Mouse (Mus musculus) heart, adult 2 months (tissue): Measurements from ENCODE around the gene Msi2. TPM values are rescaled to one million over a fixed set of nuclear protein-coding genes. Genes with fewer than 3 reads are reported as not detected.

Experiments used
- DNase-seq, 2 experiments: peaks; one replicate each; pipeline ENCODE4 v3.0.0; 2021
- H3K27ac ChIP-seq: fragments of 200-600 bp; 2 replicates; pipeline ENCODE4 v1.8.1; 2022
- H3K27me3 ChIP-seq: fragments of 200-500 bp; 2 replicates; pipeline ENCODE4 v1.6.1; 2012; ENCODE audit warnings: mild to moderate bottlenecking, low read length, inconsistent platforms, mixed read lengths; ENCODE audit not compliant: control insufficient read depth, insufficient read depth
- H3K36me3 ChIP-seq: fragments of 200-500 bp; 2 replicates; pipeline ENCODE4 v1.6.1; 2012; ENCODE audit warnings: low read length, inconsistent platforms; ENCODE audit not compliant: control insufficient read depth, insufficient read depth
- H3K4me1 ChIP-seq: fragments of 200-500 bp; 2 replicates; pipeline ENCODE4 v1.6.1; 2011; ENCODE audit warnings: low read length; ENCODE audit not compliant: control insufficient read depth, insufficient read depth
- H3K4me3 ChIP-seq: fragments of 200-600 bp; 2 replicates; pipeline ENCODE4 v1.8.1; 2022
- H3K79me2 ChIP-seq: fragments of 200-500 bp; replicated peaks from 2 replicates; pipeline ENCODE4 v1.6.1; 2012; ENCODE audit warnings: mild to moderate bottlenecking, inconsistent platforms, low read length, moderate library complexity, mixed read lengths; ENCODE audit not compliant: control insufficient read depth, insufficient read depth
- H3K9ac ChIP-seq: fragments of 200-500 bp; 2 replicates; pipeline ENCODE4 v1.6.1; 2012; ENCODE audit warnings: low read depth, mild to moderate bottlenecking, control low read depth, inconsistent platforms, low read length, mixed read lengths
- CTCF ChIP-seq: fragments of 200-600 bp; IDR thresholded peaks from 2 replicates; pipeline ENCODE4 v1.8.1; 2022; ENCODE audit warnings: antibody characterized with exemption, mild to moderate bottlenecking, moderate library complexity
- EP300 ChIP-seq: fragments of 200-500 bp; IDR thresholded peaks from 2 replicates; pipeline ENCODE4 v1.6.1; 2011; ENCODE audit warnings: low read depth, low read length, control low read depth; ENCODE audit not compliant: insufficient read depth
- POLR2A ChIP-seq: fragments of 200-500 bp; IDR thresholded peaks from 2 replicates; pipeline ENCODE4 v1.6.1; 2011; ENCODE audit warnings: mild to moderate bottlenecking, low read depth, low read length, control low read depth; ENCODE audit not compliant: insufficient read depth
- WGBS: fragments of 180-500 bp; shearing (Covaris S2); methylation state at CpG from one replicate; pipeline ENCODE4 v1.1.7; 2018; 5-methylcytosine and 5-hydroxymethylcytosine counted together
- intact Hi-C: fragments of 180-260 bp; cut with DNase I; formaldehyde crosslinking; loops from one replicate; pipeline ENCODE4 v1.15.1; 2025
- polyA plus RNA-seq: library from polyadenylated mRNA; depleted of rRNA; stranded (reverse); fragments of >200 nt; gene quantifications from 2 replicates; pipeline ENCODE4 v1.2.3, GENCODE M21; 2012
- total RNA-seq, 2 experiments: library from RNA; stranded (reverse); gene quantifications; 2 replicates each; pipeline ENCODE4 v1.2.3; 2021

Gene Msi2
- total and polyA plus RNA-seq, 3 experiments = 42.5 to 208 (median 176) TPM

DNA sequence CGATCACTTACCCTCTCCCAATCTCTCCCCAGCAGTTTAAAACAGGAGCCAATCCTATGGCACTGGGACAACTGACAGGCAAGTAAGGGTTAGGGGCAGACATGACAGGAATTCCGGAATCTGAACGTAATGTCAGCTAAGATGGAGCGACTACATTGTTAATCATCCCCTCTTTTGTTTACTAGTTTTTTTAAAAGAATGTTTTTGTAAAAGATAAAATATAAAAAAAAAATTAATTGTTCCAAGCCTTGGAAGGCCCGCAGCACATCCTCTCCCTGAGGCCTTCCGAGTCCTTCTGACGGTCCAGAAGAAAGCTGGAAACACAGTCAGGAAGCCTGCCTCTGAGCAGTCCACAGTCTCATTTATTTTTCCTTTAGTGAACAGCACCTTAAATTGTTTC is 136.9 kb downstream of the Msi2 start:
- peak overlapping the region; percentile 75 for H3K27ac ChIP-seq
- no peak overlapping the region for H3K4me3 ChIP-seq
- no peaks in the 10 kb centered on the region for H3K27me3 ChIP-seq
- peaks cover 26% of the 10 kb centered on the region for H3K4me1 ChIP-seq
- H3K36me3 ChIP-seq = peaks cover 16% of the 10 kb centered on the region
- TF ChIP-seq POLR2A (no peak), EP300 (no peak), CTCF (no peak)
- H3K79me2 ChIP-seq = no peaks in the 10 kb centered on the region
- no peak overlapping the region for H3K9ac ChIP-seq
- 35% methylated on average over 7 of the region's 7 CpGs for WGBS
- intact Hi-C loops = loop anchor here (2.0 kb wide), 1 partner anchor 19 kb away; no protein-coding TSS in a partner anchor
- no peak for DNase-seq

- Histone ChIP-seq H3K9ac (no peak overlapping the region), H3K4me1 (peaks cover 22% of the 10 kb centered on the region), H3K27me3 (no peaks in the 10 kb centered on the region), H3K79me2 (no peaks in the 10 kb centered on the region), H3K4me3 (no peak overlapping the region), H3K27ac (no peak overlapping the region), H3K36me3 (peaks cover 11% of the 10 kb centered on the region)
- WGBS = 88% methylated on average over 2 of the region's 2 CpGs
- no peak for DNase-seq
- intact Hi-C loops = no loop called here
- TF ChIP-seq POLR2A = no peak
Observed at GRCm38 (mm10) chr11:88578700-88579099, 139.6 kb downstream of the Msi2 start.

GRCm38 (mm10) chr11:88577076-88577475 is 141.2 kb downstream of the Msi2 start:
- WGBS = 67% methylated on average over 7 of the region's 7 CpGs
- Histone ChIP-seq H3K9ac (no peak overlapping the region), H3K4me3 (no peak overlapping the region), H3K27ac (no peak overlapping the region), H3K79me2 (peaks cover 3% of the 10 kb centered on the region; the same call in 1 of the 2 replicates), H3K4me1 (peaks cover 11% of the 10 kb centered on the region), H3K27me3 (no peaks in the 10 kb centered on the region), H3K36me3 (peaks cover 6% of the 10 kb centered on the region)
- no peak for TF ChIP-seq POLR2A
- TF ChIP-seq CTCF = no peak
- no peak for TF ChIP-seq EP300
- intact Hi-C loops = no loop called here
- DNase-seq = no peak

DNA sequence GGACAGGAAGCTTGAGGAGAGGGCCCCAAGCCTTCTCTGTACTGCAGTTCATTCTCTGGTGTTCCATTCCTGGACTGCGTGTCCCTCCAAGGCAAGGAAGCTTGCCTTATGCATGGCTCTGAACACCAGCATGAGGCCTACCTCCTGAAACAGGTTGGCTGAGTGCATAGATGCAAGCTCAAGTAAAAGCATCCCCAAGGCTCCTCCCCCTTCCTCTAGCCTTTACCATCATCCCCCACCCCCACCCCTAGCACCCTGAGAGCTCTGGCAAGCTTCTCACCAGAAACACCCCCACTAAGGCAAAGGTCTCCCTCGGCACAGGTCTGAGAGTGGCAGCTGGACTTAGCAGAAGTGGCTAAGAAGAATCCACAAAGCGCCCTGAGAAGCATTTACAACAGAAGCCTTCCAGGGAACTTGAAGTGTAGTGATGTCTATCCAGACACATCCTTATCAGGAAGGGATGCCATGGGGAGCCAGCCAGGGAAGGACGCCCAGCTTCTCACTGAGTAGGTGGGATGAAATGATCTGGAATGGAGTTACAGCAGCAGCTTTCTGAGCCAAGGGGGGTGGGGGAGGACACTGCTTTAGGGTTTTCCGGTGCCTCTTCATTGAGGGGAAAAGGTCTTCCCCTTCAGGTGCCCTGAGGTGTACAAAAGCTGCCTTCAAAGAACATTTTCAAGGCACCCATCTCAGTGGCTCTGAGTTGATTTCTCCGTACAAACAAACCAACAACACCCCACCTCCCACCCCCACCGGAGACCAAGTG is 141.9 kb downstream of the Msi2 start:
- Histone ChIP-seq H3K27ac (no peak overlapping the region), H3K79me2 (peaks cover 4% of the 10 kb centered on the region; the same call in 1 of the 2 replicates), H3K4me3 (no peak overlapping the region), H3K4me1 (peaks cover 9% of the 10 kb centered on the region), H3K27me3 (no peaks in the 10 kb centered on the region), H3K9ac (no peak overlapping the region), H3K36me3 (no peaks in the 10 kb centered on the region; the same call in 1 of the 2 replicates)
- TF ChIP-seq CTCF = no peak
- no peak for TF ChIP-seq POLR2A
- no peak for TF ChIP-seq EP300
- WGBS = 68% methylated on average over 7 of the region's 7 CpGs
- no peak for DNase-seq
- intact Hi-C loops = no loop called here

GRCm38 (mm10) chr11:88574575-88575360 is 143.5 kb downstream of the Msi2 start:
- TF ChIP-seq POLR2A = no peak
- no peak for TF ChIP-seq CTCF
- peak; percentile 65; the same call in 1 of the 2 replicates for TF ChIP-seq EP300
- Histone ChIP-seq H3K4me1 (peaks cover 15% of the 10 kb centered on the region), H3K4me3 (no peak overlapping the region), H3K36me3 (peaks cover 8% of the 10 kb centered on the region), H3K27ac (peak overlapping the region; percentile 74), H3K9ac (no peak overlapping the region), H3K27me3 (no peaks in the 10 kb centered on the region), H3K79me2 (peaks cover 4% of the 10 kb centered on the region; the same call in 1 of the 2 replicates)
- 62% methylated on average over 4 of the region's 4 CpGs for WGBS
- peak in 1 of 2 experiments; percentile 59 for DNase-seq
- intact Hi-C loops = loop anchor here (5.0 kb wide), 1 partner anchor 48 kb away; no protein-coding TSS in a partner anchor

- H3K9ac ChIP-seq = no peak overlapping the region
- no peak for DNase-seq
- H3K4me1 ChIP-seq = peaks cover 15% of the 10 kb centered on the region
- peaks cover 4% of the 10 kb centered on the region; the same call in 1 of the 2 replicates for H3K79me2 ChIP-seq
- 96% methylated on average over 5 of the region's 5 CpGs for WGBS
- H3K27ac ChIP-seq = no peak overlapping the region
- TF ChIP-seq CTCF (no peak), EP300 (no peak), POLR2A (no peak)
- H3K4me3 ChIP-seq = no peak overlapping the region
- H3K27me3 ChIP-seq = no peaks in the 10 kb centered on the region
- intact Hi-C loops = loop anchor here (5.0 kb wide), 1 partner anchor 49 kb away; no protein-coding TSS in a partner anchor
- H3K36me3 ChIP-seq = peaks cover 8% of the 10 kb centered on the region
Observed at GRCm38 (mm10) chr11:88573013-88573412, 145.3 kb downstream of the Msi2 start.
